Mouse (Mus musculus) embryonic stem cell, embryonic (primary cell): ENCODE data around the gene Ripply2.
"Not testable (repeated sequence)": the region's sequence is repeated elsewhere in the genome, so short reads cannot be mapped to it uniquely, and the experiment has no call there.

ENCODE experiments used
- CTCF ChIA-PET, 4 experiments: fragments of 300-600 bp in 2 of 4; fragments of 350-600 bp in 2 of 4; sonication (Branson Sonifier 250); formaldehyde crosslinking; loops; one replicate each; lab custom pipeline; 2022; ENCODE audit warnings: inconsistent platforms in 2 of 4; lab: Charles Lee
- POLR2A ChIA-PET, 4 experiments: fragments of 300-600 bp in 2 of 4; fragments of 350-600 bp in 2 of 4; sonication (Branson Sonifier 250); formaldehyde crosslinking; loops; one replicate each; lab custom pipeline; 2022; ENCODE audit warnings: antibody characterized with exemption in 4 of 4, inconsistent platforms in 1 of 4; lab: Charles Lee

The Ripply2 gene

GRCm38 (mm10) chr9:87015288-87015937 lies at the start of gene Ripply2:
Gene Ripply2, plus strand, starts transcription at chr9:87015537.
- CTCF ChIA-PET: no interaction called here

GRCm38 (mm10) chr9:86972471-86972870 lies 42.9 kb upstream of the Ripply2 start:
- CTCF ChIA-PET: not testable (repeated sequence)
- POLR2A ChIA-PET: interaction anchor here in 1 of 4 experiments (0.6 to 1.8 kb wide), 8 partner anchors 9 to 283 kb away, joined by 3 to 4 read pairs (median 4); partner anchors contain the start of genes Cep162 and Cyb5r4

More at GRCm38 (mm10) chr9:87015288-87015937, at the start of gene Ripply2:
- POLR2A ChIA-PET: no interaction called here

GRCm38 (mm10) chr9:86973562-86973961 lies 41.8 kb upstream of the Ripply2 start:
- ChIA-PET CTCF (interaction anchor here in 1 of 4 experiments (1.2 kb wide), 1 partner anchor 17 kb away, joined by 3 read pairs; no protein-coding TSS in a partner anchor), POLR2A (interaction anchor here in 1 of 4 experiments (1.3 to 1.8 kb wide), 6 partner anchors 10 to 190 kb away, joined by 3 to 9 read pairs (median 4); partner anchors contain the start of gene Cyb5r4)

GRCm38 (mm10) chr9:86976896-86977295 lies 38.4 kb upstream of the Ripply2 start:
- ChIA-PET POLR2A (no interaction called here), CTCF (interaction anchor here in 1 of 4 experiments (0.6 kb wide), 1 partner anchor 1467 kb away, joined by 7 read pairs; no protein-coding TSS in a partner anchor)

GRCm38 (mm10) chr9:86978257-86978907 lies 37.0 kb upstream of the Ripply2 start:
- CTCF ChIA-PET: no interaction called here
- POLR2A ChIA-PET: no interaction called here

- ChIA-PET POLR2A (no interaction called here), CTCF (interaction anchor here in 1 of 4 experiments (0.6 kb wide), 1 partner anchor 405 kb away, joined by 3 read pairs; no protein-coding TSS in a partner anchor)
These were observed 35.3 kb upstream of the Ripply2 start for GRCm38 (mm10) chr9:86980048-86980447.

- ChIA-PET CTCF (interaction anchor here in 1 of 4 experiments (0.6 kb wide), 1 partner anchor 24 kb away, joined by 3 read pairs; no protein-coding TSS in a partner anchor), POLR2A (no interaction called here)
These were observed 34.4 kb upstream of the Ripply2 start for GRCm38 (mm10) chr9:86980942-86981341.

- ChIA-PET CTCF (interaction anchor here in 1 of 4 experiments (0.6 kb wide), 1 partner anchor 24 kb away, joined by 3 read pairs; no protein-coding TSS in a partner anchor), POLR2A (no interaction called here)
These were observed 33.8 kb upstream of the Ripply2 start for GRCm38 (mm10) chr9:86981551-86981950.

GRCm38 (mm10) chr9:86984583-86984982 lies 30.8 kb upstream of the Ripply2 start:
- POLR2A ChIA-PET: no interaction called here
- CTCF ChIA-PET: no interaction called here

- POLR2A ChIA-PET: no interaction called here
- CTCF ChIA-PET: no interaction called here
These were observed 30.2 kb upstream of the Ripply2 start for GRCm38 (mm10) chr9:86985105-86985504.

- ChIA-PET CTCF (interaction anchor here in 1 of 4 experiments (0.7 kb wide), 1 partner anchor 576 kb away, joined by 4 read pairs; no protein-coding TSS in a partner anchor), POLR2A (interaction anchor here in 1 of 4 experiments (1.7 kb wide), 1 partner anchor 13 kb away, joined by 9 read pairs; no protein-coding TSS in a partner anchor)
These were observed 28.5 kb upstream of the Ripply2 start for GRCm38 (mm10) chr9:86986703-86987296.

- POLR2A ChIA-PET: no interaction called here
- CTCF ChIA-PET: no interaction called here
These were observed 25.5 kb upstream of the Ripply2 start for GRCm38 (mm10) chr9:86989822-86990221.

GRCm38 (mm10) chr9:86991758-86992157 lies 23.6 kb upstream of the Ripply2 start:
- ChIA-PET CTCF (no interaction called here), POLR2A (no interaction called here)

GRCm38 (mm10) chr9:86997046-86997691 lies 18.2 kb upstream of the Ripply2 start:
- POLR2A ChIA-PET: no interaction called here
- CTCF ChIA-PET: no interaction called here

- ChIA-PET POLR2A (interaction anchor here in 2 of 4 experiments (0.6 to 0.7 kb wide), 2 partner anchors 1341 to 1482 kb away, joined by 3 to 7 read pairs; partner anchors contain the start of gene Syncrip (in 1 of the 2)), CTCF (interaction anchor here in 1 of 4 experiments (0.6 kb wide), 1 partner anchor 739 kb away, joined by 3 read pairs; no protein-coding TSS in a partner anchor)
These were observed 15.3 kb upstream of the Ripply2 start for GRCm38 (mm10) chr9:86999956-87000582.

GRCm38 (mm10) chr9:87004701-87005434 lies 10.5 kb upstream of the Ripply2 start:
- CTCF ChIA-PET: interaction anchor here in 1 of 4 experiments (0.6 kb wide), 1 partner anchor 24 kb away, joined by 3 read pairs; no protein-coding TSS in a partner anchor
- POLR2A ChIA-PET: no interaction called here

- POLR2A ChIA-PET: no interaction called here
- CTCF ChIA-PET: interaction anchor here in 1 of 4 experiments (0.6 kb wide), 1 partner anchor 24 kb away, joined by 3 read pairs; no protein-coding TSS in a partner anchor
These were observed 9.9 kb upstream of the Ripply2 start for GRCm38 (mm10) chr9:87005435-87005779.

- CTCF ChIA-PET: no interaction called here
- POLR2A ChIA-PET: no interaction called here
These were observed 6.8 kb upstream of the Ripply2 start for GRCm38 (mm10) chr9:87008507-87008906.
